20 mouse cellular contexts compared by ENCODE assay signal in genomic region chr3:52638816-52639215, GRCm38 (mm10).
A peak's percentile ranks its signal among the peaks of the same experiment; 100 is the strongest.
DNase-seq lines count a peak whose midpoint lies in the region; ATAC-seq lines count a peak whose summit lies in the region.
"Had no signal": no experiment of that assay in that cellular context is flagged by ENCODE, and none has a peak within 500 bp of the region (broad histone marks: within the 10 kb centered on the region; RNA-seq: fewer than 3 reads in every experiment).

No protein-coding gene starts in this region.

- H3K27me3 ChIP-seq in forebrain, embryonic 16.5 days (replicated peaks; ENCODE audit: control insufficient read depth, insufficient read depth, low read length): no peaks in the 10 kb centered on the region

- H3K36me3 ChIP-seq in forebrain, embryonic 16.5 days (ENCODE audit: control insufficient read depth, insufficient read depth): no peaks in the 10 kb centered on the region
- H3K36me3 ChIP-seq: embryonic facial prominence, embryonic 15.5 days; forebrain, embryonic 10.5 days; heart, embryonic 10.5 days; hindbrain, embryonic 13.5 days had no signal

- peaks cover 10% of the 10 kb centered on the region for H3K4me1 ChIP-seq in forebrain, embryonic 16.5 days (replicated peaks; ENCODE audit: control insufficient read depth, insufficient read depth, low read length)

- H3K9ac ChIP-seq in forebrain, embryonic 16.5 days (replicated peaks; ENCODE audit: low read depth, low read length): no peak overlapping the region
- H3K9ac ChIP-seq: embryonic facial prominence, embryonic 15.5 days; hindbrain, embryonic 13.5 days; lung, embryonic 14.5 days had no signal

- H3K4me2 ChIP-seq in forebrain, embryonic 16.5 days (ENCODE audit: low read length): no peak overlapping the region
- H3K4me2 ChIP-seq: embryonic facial prominence, embryonic 15.5 days; hindbrain, embryonic 13.5 days; lung, embryonic 14.5 days had no signal

- H3K4me3 ChIP-seq in forebrain, embryonic 16.5 days (replicated peaks; ENCODE audit: low read length): no peak overlapping the region
- H3K4me3 ChIP-seq: embryonic facial prominence, embryonic 15.5 days; forebrain, embryonic 10.5 days; heart, embryonic 10.5 days; hindbrain, embryonic 13.5 days had no signal

- DNase-seq in A20 (ENCODE audit: low read depth, low spot score): peak; percentile 86
- peak; percentile 26 for DNase-seq in CD4-positive helper T cell, adult 2 months (ENCODE audit: low read depth, low spot score)
- peak; percentile 53 to 55 for DNase-seq in thymus, postnatal 10 days (ENCODE audit: low spot score in 2 of 2)
- no peak for DNase-seq in urinary bladder, postnatal 36 days (ENCODE audit: low spot score in 2 of 2)
- no peak for DNase-seq in layer of hippocampus, adult 9-11 months
- DNase-seq: adrenal gland, postnatal 25 days; embryo, embryonic 11 days; gastrocnemius, postnatal 36 days; heart, postnatal 10 days; kidney, adult 9 months; kidney, postnatal 36 days; left cerebral cortex, postnatal 4 days; lung, embryonic 14.5 days; midbrain, embryonic 14.5 days had no signal

- 75% methylated on average over 5 of the region's 5 CpGs for WGBS in forebrain, embryonic 16.5 days

- H3K27ac ChIP-seq in forebrain, embryonic 16.5 days (ENCODE audit: low read length): no peak overlapping the region
- H3K27ac ChIP-seq: embryonic facial prominence, embryonic 15.5 days; forebrain, embryonic 10.5 days; heart, embryonic 10.5 days; hindbrain, embryonic 13.5 days had no signal

- ATAC-seq in neutrophil, adult 5-6 weeks (ENCODE audit: extremely low read depth, insufficient number of reproducible peaks, low FRiP score, poor library complexity, severe bottlenecking): peak; percentile 76
- ATAC-seq in forebrain, embryonic 16.5 days: no peak

- no peaks in the 10 kb centered on the region for H3K9me3 ChIP-seq in forebrain, embryonic 16.5 days (ENCODE audit: control insufficient read depth, low read length)
- H3K9me3 ChIP-seq: embryonic facial prominence, embryonic 15.5 days; forebrain, embryonic 10.5 days; heart, embryonic 10.5 days; hindbrain, embryonic 13.5 days had no signal

Comparison
In these comparisons a context has a peak if more than half of its experiments do, and no peak if none do; other contexts are left out.
1. DNase-seq: peak in A20 (single experiment), CD4-positive helper T cell, adult 2 months (single experiment) and thymus, postnatal 10 days (2 of 2); none in urinary bladder, postnatal 36 days (0 of 2) and layer of hippocampus, adult 9-11 months (single experiment).